ENCODE assay signal across 21 mouse cellular contexts in genomic region chr5:116449522-116450225, GRCm38 (mm10). TPM values are rescaled to one million over a fixed set of nuclear protein-coding genes. Genes with fewer than 3 reads are reported as not detected.
DNase-seq lines count a peak whose midpoint lies in the region; ATAC-seq and TF ChIP-seq lines count a peak whose summit lies in the region.
"Had no signal": no experiment of that assay in that cellular context is flagged by ENCODE, and none has a peak within 500 bp of the region (broad histone marks: within the 10 kb centered on the region; RNA-seq: fewer than 3 reads in every experiment).

No protein-coding gene starts in this region.

- H3K27ac ChIP-seq in ES-Bruce4 (ENCODE audit: insufficient read depth, low read length) = no peak overlapping the region
- H3K27ac ChIP-seq in heart, embryonic 15.5 days = no peak overlapping the region
- no peak overlapping the region for H3K27ac ChIP-seq in liver, embryonic 11.5 days (ENCODE audit: low read depth, low read length)
- H3K27ac ChIP-seq: hindbrain, embryonic 15.5 days; liver, embryonic 14.5 days; midbrain, embryonic 13.5 days had no signal

- TF ChIP-seq CTCF in ES-Bruce4 (IDR thresholded peaks at IDR 0.05; ENCODE audit: low read depth, low read length) = no peak

- TF ChIP-seq POLR2A in ES-Bruce4 (IDR thresholded peaks at IDR 0.05; ENCODE audit: insufficient read depth, low read length) = no peak

- intact Hi-C loops in heart, postnatal 25 days (cut with DNase I) = loop anchor here (5.0 kb wide), 1 partner anchor 32 kb away; no protein-coding TSS in a partner anchor

- H3K9me3 ChIP-seq in ES-Bruce4 (replicated peaks; ENCODE audit: control insufficient read depth, insufficient read depth, low read length, poor library complexity, severe bottlenecking) = no peaks in the 10 kb centered on the region
- no peaks in the 10 kb centered on the region for H3K9me3 ChIP-seq in heart, embryonic 15.5 days (replicated peaks)
- no peaks in the 10 kb centered on the region for H3K9me3 ChIP-seq in liver, embryonic 11.5 days (ENCODE audit: control insufficient read depth, low read length)
- H3K9me3 ChIP-seq: hindbrain, embryonic 15.5 days; midbrain, embryonic 13.5 days had no signal

- 24% methylated on average over 8 of the region's 8 CpGs for WGBS in heart, embryonic 15.5 days
- WGBS in liver, embryonic 11.5 days = 32% methylated on average over 8 of the region's 8 CpGs

- H3K36me3 ChIP-seq in ES-Bruce4 (ENCODE audit: control insufficient read depth, insufficient read depth, low read length, poor library complexity, severe bottlenecking) = no peaks in the 10 kb centered on the region
- no peaks in the 10 kb centered on the region for H3K36me3 ChIP-seq in heart, embryonic 15.5 days
- H3K36me3 ChIP-seq in liver, embryonic 11.5 days (ENCODE audit: control insufficient read depth, insufficient read depth, low read length) = no peaks in the 10 kb centered on the region

- TF ChIP-seq EP300 in ES-Bruce4 (IDR thresholded peaks at IDR 0.05; ENCODE audit: insufficient read depth, low read depth, low read length) = no peak

- peak overlapping the region; percentile 56 for H3K4me2 ChIP-seq in heart, embryonic 15.5 days
- no peak overlapping the region for H3K4me2 ChIP-seq in liver, embryonic 11.5 days
- H3K4me2 ChIP-seq: midbrain, embryonic 13.5 days had no signal

- no peaks in the 10 kb centered on the region for H3K27me3 ChIP-seq in ES-Bruce4 (ENCODE audit: control insufficient read depth, insufficient read depth, low read length, poor library complexity, severe bottlenecking)
- peaks cover 3% of the 10 kb centered on the region; the same call in 1 of the 2 replicates for H3K27me3 ChIP-seq in heart, embryonic 15.5 days
- H3K27me3 ChIP-seq in liver, embryonic 11.5 days (replicated peaks; ENCODE audit: control insufficient read depth, insufficient read depth, low read length) = peaks cover 21% of the 10 kb centered on the region
- H3K27me3 ChIP-seq: hindbrain, embryonic 15.5 days had no signal

- no peak for ATAC-seq in heart, embryonic 15.5 days (replicated peaks; ENCODE audit: insufficient number of reproducible peaks, insufficient read depth, low FRiP score, low read depth)
- no peak for ATAC-seq in liver, embryonic 11.5 days (replicated peaks; ENCODE audit: low FRiP score)
- ATAC-seq: activated CD4-positive, CD25-positive, alpha-beta regulatory T cell, adult 4 months; midbrain, embryonic 13.5 days had no signal

- H3K9ac ChIP-seq in ES-Bruce4 (ENCODE audit: low read depth, poor library complexity, severe bottlenecking) = 0 out of 2 replicates have a peak overlapping the region, but pooled peaks have one; percentile 6
- no peak overlapping the region for H3K9ac ChIP-seq in heart, embryonic 15.5 days
- no peak overlapping the region for H3K9ac ChIP-seq in liver, embryonic 11.5 days (ENCODE audit: low read depth, low read length)
- H3K9ac ChIP-seq: forebrain, postnatal 0 days; hindbrain, embryonic 15.5 days; liver, embryonic 14.5 days; midbrain, embryonic 13.5 days had no signal

- H3K4me1 ChIP-seq in ES-Bruce4 (ENCODE audit: control insufficient read depth, insufficient read depth, low read length) = peaks cover 9% of the 10 kb centered on the region
- H3K4me1 ChIP-seq in heart, embryonic 15.5 days (replicated peaks) = peaks cover 44% of the 10 kb centered on the region
- no peaks in the 10 kb centered on the region for H3K4me1 ChIP-seq in liver, embryonic 11.5 days (replicated peaks; ENCODE audit: control insufficient read depth, insufficient read depth, low read length)

- DNase-seq in heart, adult 18-20 months = peak; percentile 53 to 57
- no peak for DNase-seq in heart, postnatal 25 days (ENCODE audit: low spot score)
- peak; percentile 37 to 61 for DNase-seq in heart, adult 9 months (ENCODE audit: low spot score in 2 of 2)
- no peak for DNase-seq in adrenal gland, adult 8-10 months
- DNase-seq in liver, embryonic 11.5 days (ENCODE audit: low spot score) = no peak
- no peak for DNase-seq in retina, embryonic 14.5 days (ENCODE audit: low spot score)
- DNase-seq: adrenal gland, postnatal 10 days; cerebellum, adult 9-10 months; forebrain, postnatal 0 days; kidney, adult 2 months; kidney, postnatal 10 days; right cerebral cortex, postnatal 14 days; spleen, adult 18-20 months had no signal

- H3K4me3 ChIP-seq in ES-Bruce4 (ENCODE audit: low read depth, low read length) = no peak overlapping the region
- no peak overlapping the region for H3K4me3 ChIP-seq in heart, embryonic 15.5 days
- H3K4me3 ChIP-seq in liver, embryonic 11.5 days (ENCODE audit: low read depth, low read length) = no peak overlapping the region
- H3K4me3 ChIP-seq: hindbrain, embryonic 15.5 days; midbrain, embryonic 13.5 days had no signal

RNA-seq across cellular contexts. Expression of gene Hspb8, which starts 27.0 kb away (rescaled TPM):
- 100 to 1,000 TPM; 423 to 471 TPM for total RNA-seq in heart, adult 18-20 months (2021)
- total RNA-seq in heart, postnatal 25 days (2021) = 100 to 1,000 TPM; 344 to 368 TPM
- polyA plus RNA-seq in ES-Bruce4 (2011; ENCODE audit: insufficient read depth, insufficient read length, low read depth, missing spikeins) = 64.0 and 68.1 TPM in 2 replicates
- polyA plus RNA-seq in heart, embryonic 15.5 days (2015; fragmentation: Nextera tagmentation; extraction: Ambion mirVana) = 30.6 and 33.7 TPM in 2 replicates
- 100 to 1,000 TPM; 111 to 179 (median 142) TPM for total RNA-seq in adrenal gland, adult 8-10 months (2022)
- polyA plus RNA-seq in liver, embryonic 11.5 days (2014; fragmentation: Nextera tagmentation; extraction: Ambion mirVana) = 2.6 and 3.5 TPM in 2 replicates
- total RNA-seq: hematopoietic stem cell, adult 5-6 weeks; megakaryocyte, adult 5-6 weeks had no signal
- polyA plus RNA-seq: activated CD4-positive, CD25-positive, alpha-beta regulatory T cell, adult 4 months had no signal

Comparison
In these comparisons a context has a peak if more than half of its experiments do, and no peak if none do; other contexts are left out.
1. DNase-seq: peak in heart, adult 18-20 months (2 of 2) and heart, adult 9 months (2 of 2); none in heart, postnatal 25 days (single experiment), adrenal gland, adult 8-10 months (single experiment), liver, embryonic 11.5 days (single experiment) and retina, embryonic 14.5 days (single experiment).